ENCODE assay signal across 8 mouse cellular contexts in genomic region chr4:141010941-141011429, GRCm38 (mm10). TPM values are rescaled to one million over a fixed set of nuclear protein-coding genes. Genes with fewer than 3 reads are reported as not detected.
A peak's percentile ranks its signal among the peaks of the same experiment; 100 is the strongest.
DNase-seq lines count a peak whose midpoint lies in the region; ATAC-seq and TF ChIP-seq lines count a peak whose summit lies in the region.

No protein-coding gene starts in this region.

- H3K4me2 ChIP-seq in hindbrain, embryonic 15.5 days: peak overlapping the region; percentile 79
- H3K4me2 ChIP-seq in lung, embryonic 15.5 days: peak overlapping the region; percentile 72
- peak overlapping the region; percentile 67 for H3K4me2 ChIP-seq in stomach, embryonic 16.5 days (ENCODE audit: low read depth, low read length)

- no peak overlapping the region for H3K27ac ChIP-seq in brown adipose tissue, adult 24 weeks (replicated peaks; ENCODE audit: low read depth, low read length)
- H3K27ac ChIP-seq in embryonic fibroblast, embryonic 13.5 days (ENCODE audit: insufficient read depth, low read length): peak overlapping the region; percentile 77
- peak overlapping the region; percentile 78 for H3K27ac ChIP-seq in hindbrain, embryonic 15.5 days (replicated peaks)
- peak overlapping the region; percentile 91 for H3K27ac ChIP-seq in lung, embryonic 15.5 days
- H3K27ac ChIP-seq in stomach, embryonic 16.5 days (ENCODE audit: low read length): peak overlapping the region; percentile 91

- peaks cover 37% of the 10 kb centered on the region for H3K36me3 ChIP-seq in hindbrain, embryonic 15.5 days
- peaks cover 38% of the 10 kb centered on the region for H3K36me3 ChIP-seq in lung, embryonic 15.5 days
- peaks cover 16% of the 10 kb centered on the region for H3K36me3 ChIP-seq in stomach, embryonic 16.5 days (ENCODE audit: control insufficient read depth, insufficient read depth, low read length)

- H3K27me3 ChIP-seq in hindbrain, embryonic 15.5 days: no peaks in the 10 kb centered on the region
- H3K27me3 ChIP-seq in lung, embryonic 15.5 days: no peaks in the 10 kb centered on the region
- H3K27me3 ChIP-seq in stomach, embryonic 16.5 days (ENCODE audit: control insufficient read depth, insufficient read depth, low read length): no peaks in the 10 kb centered on the region

- DNase-seq in layer of hippocampus, postnatal 25 days (ENCODE audit: extremely low spot score in 1 of 2, low spot score in 1 of 2): no peak
- DNase-seq in right cerebral cortex, postnatal 14 days: no peak

- peak; percentile 46; the same call in 1 of the 2 replicates for TF ChIP-seq POLR2A in embryonic fibroblast, embryonic 13.5 days (IDR thresholded peaks at IDR 0.05; ENCODE audit: low read depth, low read length)

- ATAC-seq in hindbrain, embryonic 15.5 days (ENCODE audit: low FRiP score, low read depth): peak; percentile 27
- ATAC-seq in lung, embryonic 15.5 days (ENCODE audit: borderline replicate concordance, extremely low read depth, low FRiP score, low TSS enrichment): peak; percentile 53; the same call in 1 of the 2 replicates
- ATAC-seq in stomach, embryonic 16.5 days (ENCODE audit: insufficient read depth, low FRiP score): peak; percentile 48
- no peak for ATAC-seq in inflammation-experienced regulatory T-cells, adult 6 months

- H3K4me3 ChIP-seq in brown adipose tissue, adult 24 weeks (ENCODE audit: insufficient read depth, low read depth, low read length): peak overlapping the region; percentile 52
- H3K4me3 ChIP-seq in embryonic fibroblast, embryonic 13.5 days (ENCODE audit: insufficient read depth, low read length): peak overlapping the region; percentile 71
- H3K4me3 ChIP-seq in hindbrain, embryonic 15.5 days: peak overlapping the region; percentile 64
- peak overlapping the region; percentile 60 for H3K4me3 ChIP-seq in lung, embryonic 15.5 days
- peak overlapping the region; percentile 72 for H3K4me3 ChIP-seq in stomach, embryonic 16.5 days (replicated peaks; ENCODE audit: low read length)

- H3K9ac ChIP-seq in hindbrain, embryonic 15.5 days: peak overlapping the region; percentile 75
- H3K9ac ChIP-seq in lung, embryonic 15.5 days: peak overlapping the region; percentile 64
- peak overlapping the region; percentile 89 for H3K9ac ChIP-seq in stomach, embryonic 16.5 days (ENCODE audit: low read length)

- TF ChIP-seq CTCF in embryonic fibroblast, embryonic 13.5 days (IDR thresholded peaks at IDR 0.05; ENCODE audit: borderline replicate concordance, insufficient read depth, low read length): no peak

- peaks cover 3% of the 10 kb centered on the region; the same call in 1 of the 2 replicates for H3K4me1 ChIP-seq in brown adipose tissue, adult 24 weeks (ENCODE audit: control insufficient read depth, insufficient read depth, insufficient read length, low read length)
- 0 out of 2 replicates have a peak, but pooled peaks cover 5% of the 10 kb centered on the region for H3K4me1 ChIP-seq in embryonic fibroblast, embryonic 13.5 days (ENCODE audit: control insufficient read depth, insufficient read depth, low read length)
- peaks cover 28% of the 10 kb centered on the region for H3K4me1 ChIP-seq in hindbrain, embryonic 15.5 days (replicated peaks)
- peaks cover 39% of the 10 kb centered on the region for H3K4me1 ChIP-seq in lung, embryonic 15.5 days
- peaks cover 19% of the 10 kb centered on the region for H3K4me1 ChIP-seq in stomach, embryonic 16.5 days (ENCODE audit: control insufficient read depth, insufficient read depth, low read length)

- H3K9me3 ChIP-seq in hindbrain, embryonic 15.5 days: no peaks in the 10 kb centered on the region
- H3K9me3 ChIP-seq in lung, embryonic 15.5 days: no peaks in the 10 kb centered on the region
- H3K9me3 ChIP-seq in stomach, embryonic 16.5 days (replicated peaks; ENCODE audit: control insufficient read depth, low read length): no peaks in the 10 kb centered on the region; the same call in 1 of the 2 replicates

- 1% methylated on average over 17 of the region's 17 CpGs for WGBS in hindbrain, embryonic 15.5 days
- WGBS in lung, embryonic 15.5 days: under 1% methylated on average over 17 of the region's 17 CpGs
- WGBS in stomach, embryonic 16.5 days: 2% methylated on average over 17 of the region's 17 CpGs

RNA-seq across cellular contexts. Expression of gene Mfap2, which starts 0.8 kb away (rescaled TPM):
- polyA plus RNA-seq in brown adipose tissue, adult 24 weeks (2012; ENCODE audit: insufficient read depth, insufficient read length, missing spikeins): 1.4 and 3.0 TPM in 2 replicates
- polyA plus RNA-seq in embryonic fibroblast, embryonic 13.5 days (2011; ENCODE audit: insufficient read length, low read depth, missing spikeins): 108 and 200 TPM in 2 replicates
- polyA plus RNA-seq in hindbrain, embryonic 15.5 days (2015; fragmentation: Nextera tagmentation; extraction: Ambion mirVana): 161 and 173 TPM in 2 replicates
- polyA plus RNA-seq in lung, embryonic 15.5 days (2015; fragmentation: Nextera tagmentation; extraction: Ambion mirVana): 496 and 501 TPM in 2 replicates
- polyA plus RNA-seq in stomach, embryonic 16.5 days (2015; fragmentation: Nextera tagmentation; extraction: Ambion mirVana): 423 and 500 TPM in 2 replicates
- total RNA-seq in layer of hippocampus, postnatal 25 days (2021): 1 to 10 TPM; 5.2 to 5.7 TPM
- polyA plus RNA-seq in inflammation-experienced regulatory T-cells, adult 6 months (2017; shearing (Covaris generic)): not detected

RNA-seq across cellular contexts. Expression of gene Atp13a2, which starts 24.3 kb away (rescaled TPM):
- polyA plus RNA-seq in brown adipose tissue, adult 24 weeks (2012; ENCODE audit: insufficient read depth, insufficient read length, missing spikeins): 6.7 and 6.8 TPM in 2 replicates
- 12.3 and 16.6 TPM in 2 replicates for polyA plus RNA-seq in embryonic fibroblast, embryonic 13.5 days (2011; ENCODE audit: insufficient read length, low read depth, missing spikeins)
- polyA plus RNA-seq in hindbrain, embryonic 15.5 days (2015; fragmentation: Nextera tagmentation; extraction: Ambion mirVana): 181 and 193 TPM in 2 replicates
- polyA plus RNA-seq in lung, embryonic 15.5 days (2015; fragmentation: Nextera tagmentation; extraction: Ambion mirVana): 35.0 and 36.0 TPM in 2 replicates
- 37.9 and 41.7 TPM in 2 replicates for polyA plus RNA-seq in stomach, embryonic 16.5 days (2015; fragmentation: Nextera tagmentation; extraction: Ambion mirVana)
- total RNA-seq in layer of hippocampus, postnatal 25 days (2021): 100 to 1,000 TPM; 168 to 172 TPM
- polyA plus RNA-seq in inflammation-experienced regulatory T-cells, adult 6 months (2017; shearing (Covaris generic)): 1 to 10 TPM; 3.1 to 5.9 (median 5.6) TPM

RNA-seq across cellular contexts. Expression of gene Crocc, which starts 49.4 kb away (rescaled TPM):
- 1.4 and 3.2 TPM in 2 replicates for polyA plus RNA-seq in brown adipose tissue, adult 24 weeks (2012; ENCODE audit: insufficient read depth, insufficient read length, missing spikeins)
- 10.3 and 12.5 TPM in 2 replicates for polyA plus RNA-seq in embryonic fibroblast, embryonic 13.5 days (2011; ENCODE audit: insufficient read length, low read depth, missing spikeins)
- polyA plus RNA-seq in hindbrain, embryonic 15.5 days (2015; fragmentation: Nextera tagmentation; extraction: Ambion mirVana): 6.2 and 7.7 TPM in 2 replicates
- polyA plus RNA-seq in lung, embryonic 15.5 days (2015; fragmentation: Nextera tagmentation; extraction: Ambion mirVana): 6.7 and 7.6 TPM in 2 replicates
- 2.8 and 3.0 TPM in 2 replicates for polyA plus RNA-seq in stomach, embryonic 16.5 days (2015; fragmentation: Nextera tagmentation; extraction: Ambion mirVana)
- 10 to 100 TPM; 46.3 to 73.9 TPM for total RNA-seq in layer of hippocampus, postnatal 25 days (2021)
- 1 to 10 TPM in 1 of 3 experiments, under 1 TPM in 2; 0.67 to 1.2 (median 0.67) TPM for polyA plus RNA-seq in inflammation-experienced regulatory T-cells, adult 6 months (2017; shearing (Covaris generic))

RNA-seq across cellular contexts. Expression of gene Sdhb, which starts 50.0 kb away (rescaled TPM):
- 2,044 and 2,390 TPM in 2 replicates for polyA plus RNA-seq in brown adipose tissue, adult 24 weeks (2012; ENCODE audit: insufficient read depth, insufficient read length, missing spikeins)
- 122 and 124 TPM in 2 replicates for polyA plus RNA-seq in embryonic fibroblast, embryonic 13.5 days (2011; ENCODE audit: insufficient read length, low read depth, missing spikeins)
- polyA plus RNA-seq in hindbrain, embryonic 15.5 days (2015; fragmentation: Nextera tagmentation; extraction: Ambion mirVana): 480 TPM in 2 replicates
- 370 and 381 TPM in 2 replicates for polyA plus RNA-seq in lung, embryonic 15.5 days (2015; fragmentation: Nextera tagmentation; extraction: Ambion mirVana)
- 399 and 401 TPM in 2 replicates for polyA plus RNA-seq in stomach, embryonic 16.5 days (2015; fragmentation: Nextera tagmentation; extraction: Ambion mirVana)
- 100 to 1,000 TPM; 182 to 190 TPM for total RNA-seq in layer of hippocampus, postnatal 25 days (2021)
- polyA plus RNA-seq in inflammation-experienced regulatory T-cells, adult 6 months (2017; shearing (Covaris generic)): 100 to 1,000 TPM; 275 to 381 (median 276) TPM

Comparison
In these comparisons a context has a peak if more than half of its experiments do, and no peak if none do; other contexts are left out.
1. RNA of gene Mfap2, which starts 0.8 kb away (polyA plus RNA-seq): 496 to 501 TPM in lung, embryonic 15.5 days, 423 to 500 TPM in stomach, embryonic 16.5 days, 108 to 200 TPM in embryonic fibroblast, embryonic 13.5 days and 161 to 173 TPM in hindbrain, embryonic 15.5 days; 1.4 to 3.0 TPM in brown adipose tissue, adult 24 weeks and not detected in inflammation-experienced regulatory T-cells, adult 6 months; every median in the first group is over 10 times any median in the second.
2. Peak in every context shown above with its lines, with median percentiles within 50 percentile points of each other: H3K4me3 ChIP-seq, H3K4me2 ChIP-seq and H3K9ac ChIP-seq.